In the genomic region with DNA sequence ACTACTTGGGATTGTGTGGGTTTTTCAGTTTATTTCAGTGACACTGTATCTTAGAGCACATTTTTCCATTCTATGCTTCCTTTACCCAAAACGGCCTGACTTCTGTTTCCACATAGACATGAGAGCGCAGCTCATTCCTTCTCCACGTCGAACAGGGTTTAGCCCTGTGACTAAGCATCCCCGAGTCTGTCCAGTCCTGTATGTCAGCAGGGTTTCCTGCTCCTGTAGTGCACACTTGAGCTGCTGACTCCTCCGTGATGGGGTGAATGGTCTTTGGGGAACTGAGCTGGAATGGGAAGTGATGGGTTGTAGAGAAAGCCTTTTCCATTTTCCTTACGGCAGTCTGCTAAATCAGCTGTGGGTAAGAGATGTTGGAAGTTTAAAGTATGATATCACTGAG, we compare ENCODE assay signal across 11 mouse cellular contexts.
DNase-seq lines count a peak whose midpoint lies in the region; ATAC-seq and TF ChIP-seq lines count a peak whose summit lies in the region.
"Had no signal": no experiment of that assay in that cellular context is flagged by ENCODE, and none has a peak within 500 bp of the region (broad histone marks: within the 10 kb centered on the region; RNA-seq: fewer than 3 reads in every experiment).

No protein-coding gene starts in this region.

- no peak overlapping the region for H3K4me2 ChIP-seq in forebrain, embryonic 12.5 days
- no peak overlapping the region for H3K4me2 ChIP-seq in midbrain, embryonic 15.5 days

- no peaks in the 10 kb centered on the region for H3K27me3 ChIP-seq in forebrain, embryonic 12.5 days
- H3K27me3 ChIP-seq in midbrain, embryonic 15.5 days (replicated peaks), result no peaks in the 10 kb centered on the region

- no peak overlapping the region for H3K4me3 ChIP-seq in left cerebral cortex, adult 2 months
- H3K4me3 ChIP-seq in forebrain, embryonic 12.5 days (replicated peaks), result no peak overlapping the region
- no peak overlapping the region for H3K4me3 ChIP-seq in midbrain, embryonic 15.5 days

- WGBS in forebrain, embryonic 12.5 days, result 79% methylated on average over 7 of the region's 7 CpGs
- 50% methylated on average over 7 of the region's 7 CpGs for WGBS in midbrain, embryonic 15.5 days

- TF ChIP-seq CTCF in left cerebral cortex, adult 2 months (IDR thresholded peaks at IDR 0.05), result no peak

- H3K4me1 ChIP-seq in forebrain, embryonic 12.5 days, result 0 out of 2 replicates have a peak, but pooled peaks cover 5% of the 10 kb centered on the region
- H3K4me1 ChIP-seq in midbrain, embryonic 15.5 days, result peaks cover 14% of the 10 kb centered on the region

- H3K27ac ChIP-seq in left cerebral cortex, adult 2 months, result peak overlapping the region; percentile 86
- H3K27ac ChIP-seq in forebrain, embryonic 12.5 days, result peak overlapping the region; percentile 59; the same call in 1 of the 2 replicates
- H3K27ac ChIP-seq in midbrain, embryonic 15.5 days, result peak overlapping the region; percentile 49

- intact Hi-C loops in left cerebral cortex, adult 2 months (cut with DNase I), result loop anchor here (2.0 kb wide), 1 partner anchor 39 kb away; no protein-coding TSS in a partner anchor
- intact Hi-C loops in left cerebral cortex, postnatal 4 days (cut with DNase I), result no loop called here

- no peak overlapping the region for H3K9ac ChIP-seq in forebrain, embryonic 12.5 days
- no peak overlapping the region for H3K9ac ChIP-seq in midbrain, embryonic 15.5 days

- H3K36me3 ChIP-seq in forebrain, embryonic 12.5 days (replicated peaks), result no peaks in the 10 kb centered on the region
- H3K36me3 ChIP-seq in midbrain, embryonic 15.5 days (replicated peaks), result peaks cover 3% of the 10 kb centered on the region; the same call in 1 of the 2 replicates

- no peak for DNase-seq in left cerebral cortex, adult 2 months (ENCODE audit: extremely low spot score in 1 of 2, low spot score in 2 of 2)
- no peak for DNase-seq in left cerebral cortex, postnatal 4 days
- DNase-seq in NIH3T3 (ENCODE audit: low read depth), result peak; percentile 69
- DNase-seq in layer of hippocampus, postnatal 14 days (ENCODE audit: low spot score in 2 of 2), result no peak
- DNase-seq: gastrocnemius, postnatal 14 days; kidney, postnatal 14 days; lung, postnatal 36 days had no signal

- no peak for ATAC-seq in forebrain, embryonic 12.5 days (ENCODE audit: low FRiP score)
- ATAC-seq in midbrain, embryonic 15.5 days (replicated peaks), result peak; percentile 44
- no peak for ATAC-seq in erythroblast, adult 5-6 weeks (replicated peaks; ENCODE audit: low FRiP score, poor library complexity, severe bottlenecking)
- ATAC-seq: activated CD4-positive, CD25-positive, alpha-beta regulatory T cell, adult 4 months had no signal

- no peaks in the 10 kb centered on the region for H3K9me3 ChIP-seq in forebrain, embryonic 12.5 days
- no peaks in the 10 kb centered on the region for H3K9me3 ChIP-seq in midbrain, embryonic 15.5 days
